Mouse (Mus musculus) heart, postnatal 0 days (tissue): ENCODE measurements around the gene Sgta. TPM values are rescaled to one million over a fixed set of nuclear protein-coding genes. Genes with fewer than 3 reads are reported as not detected.
"Not testable (repeated sequence)": the region's sequence is repeated elsewhere in the genome, so short reads cannot be mapped to it uniquely, and the experiment has no call there.

Experiments
- ATAC-seq: fragments of 200-750 bp; cut with Nextera tagmentation; 2 replicates; pipeline ENCODE4 v1.8.0; 2017; ENCODE audit warnings: low read depth, moderate number of reproducible peaks, moderate library complexity; ENCODE audit not compliant: insufficient read depth
- DNase-seq: peaks from one replicate; pipeline ENCODE4 v3.0.0-alpha.2; 2016; ENCODE audit warnings: low spot score
- H3K27ac ChIP-seq: fragments of 300-500 bp; sonication (generic); 2 replicates; pipeline ENCODE4 v1.5.1; 2014; ENCODE audit warnings: low read depth, mild to moderate bottlenecking
- H3K27me3 ChIP-seq: fragments of 300-500 bp; sonication (generic); 2 replicates; pipeline ENCODE4 v1.6.1; 2014; ENCODE audit warnings: low read length, mixed read lengths; ENCODE audit not compliant: control insufficient read depth, insufficient read depth
- H3K36me3 ChIP-seq: fragments of 300-500 bp; sonication (generic); replicated peaks from 2 replicates; pipeline ENCODE4 v1.6.1; 2014; ENCODE audit warnings: low read length, mixed read lengths; ENCODE audit not compliant: control insufficient read depth, insufficient read depth
- H3K4me1 ChIP-seq: fragments of 300-500 bp; sonication (generic); 2 replicates; pipeline ENCODE4 v1.6.1; 2014; ENCODE audit warnings: antibody characterized with exemption; ENCODE audit not compliant: control insufficient read depth, insufficient read depth
- H3K4me2 ChIP-seq: fragments of 300-500 bp; sonication (generic); 2 replicates; pipeline ENCODE4 v1.6.1; 2014; ENCODE audit warnings: low read depth, mild to moderate bottlenecking, low read length, moderate library complexity
- H3K4me3 ChIP-seq: fragments of 300-500 bp; sonication (generic); 2 replicates; pipeline ENCODE4 v1.5.1; 2014; ENCODE audit warnings: low read depth, low read length
- H3K9ac ChIP-seq: fragments of 300-500 bp; sonication (generic); replicated peaks from 2 replicates; pipeline ENCODE4 v1.6.1; 2014; ENCODE audit warnings: low read depth, low read length, mixed read lengths
- H3K9me3 ChIP-seq: fragments of 300-500 bp; sonication (generic); replicated peaks from 2 replicates; pipeline ENCODE4 v1.6.1; 2016; ENCODE audit warnings: low read length; ENCODE audit not compliant: control insufficient read depth
- CTCF ChIP-seq: IDR thresholded peaks from 2 replicates; pipeline ENCODE4 v1.5.1; 2016; ENCODE audit warnings: antibody characterized with exemption, control low read depth, low read depth
- EP300 ChIP-seq: IDR thresholded peaks from 2 replicates; pipeline ENCODE4 v1.6.1; 2016; ENCODE audit warnings: antibody characterized with exemption, low read depth
- WGBS: fragments of 180-500 bp; shearing (Covaris S2); extraction: QIAGEN DNeasy Blood & Tissue Kit; methylation state at CpG from one replicate; pipeline ENCODE4 v1.1.7; 2014; 5-methylcytosine and 5-hydroxymethylcytosine counted together
- polyA plus RNA-seq: library from polyadenylated mRNA; unstranded; fragments of >200 nt; fragmentation: Nextera tagmentation; extraction: Ambion mirVana; gene quantifications from 2 replicates; pipeline ENCODE4 v1.2.1, GENCODE M21; 2015
- total RNA-seq: library from RNA; depleted of rRNA; stranded (reverse); fragments of >200 nt; gene quantifications from 2 replicates; pipeline ENCODE4 v1.2.3, GENCODE M21; 2014; ENCODE audit warnings: low replicate concordance

Gene Sgta
- total and polyA plus RNA-seq, 2 experiments from 2014 or later: 98.1 to 134 TPM

- Histone ChIP-seq H3K4me2 (peak within 1 kb of the TSS; percentile 79), H3K9ac (peak within 1 kb of the TSS; percentile 22), H3K36me3 (0 out of 2 replicates have a peak, but pooled peaks cover 6% of the 10 kb centered on the region), H3K27ac (no peak within 1 kb of the TSS), H3K27me3 (no peaks in the 10 kb centered on the region), H3K9me3 (no peaks in the 10 kb centered on the region), H3K4me3 (peak within 1 kb of the TSS; percentile 56), H3K4me1 (no peaks in the 10 kb centered on the region)
- under 1% methylated on average over 35 of the region's 35 CpGs for WGBS
- ATAC-seq (peak; percentile 97), DNase-seq (peak; percentile 98)
- no peak for TF ChIP-seq CTCF
Measured at GRCm38 (mm10) chr10:81069836-81070235, 9.9 kb upstream of the Sgta start, which contains the start of gene Thop1. Gene Thop1 (plus strand): TSS chr10:81070035.

- no peak for ATAC-seq
- Histone ChIP-seq H3K4me3 (no peak overlapping the region), H3K27me3 (no peaks in the 10 kb centered on the region), H3K9me3 (no peaks in the 10 kb centered on the region), H3K4me2 (no peak overlapping the region), H3K36me3 (0 out of 2 replicates have a peak, but pooled peaks cover 6% of the 10 kb centered on the region), H3K9ac (no peak overlapping the region), H3K4me1 (no peaks in the 10 kb centered on the region), H3K27ac (no peak overlapping the region)
- no peak for DNase-seq
- WGBS: 54% methylated on average over 5 of the region's 5 CpGs
- TF ChIP-seq EP300: no peak
- no peak for TF ChIP-seq CTCF
Measured at GRCm38 (mm10) chr10:81068706-81069105, 8.7 kb upstream of the Sgta start.

- H3K9me3 ChIP-seq, H3K4me3 ChIP-seq, ATAC-seq, H3K36me3 ChIP-seq, H3K9ac ChIP-seq, H3K4me2 ChIP-seq, H3K27me3 ChIP-seq, H3K27ac ChIP-seq, DNase-seq, H3K4me1 ChIP-seq: not testable (repeated sequence)
- WGBS: 80% methylated on average over 8 of the region's 8 CpGs
Measured at GRCm38 (mm10) chr10:81064519-81064918, 4.5 kb upstream of the Sgta start.

GRCm38 (mm10) chr10:81062710-81063109, 2.7 kb upstream of the Sgta start:
- 57% methylated on average over 4 of the region's 4 CpGs for WGBS

GRCm38 (mm10) chr10:81058896-81059295, 1.1 kb downstream of the Sgta start:
- WGBS: 77% methylated on average over 6 of the region's 6 CpGs
- no peak for DNase-seq
- peaks cover 16% of the 10 kb centered on the region for H3K4me1 ChIP-seq
- H3K27ac ChIP-seq: no peak overlapping the region
- no peaks in the 10 kb centered on the region for H3K27me3 ChIP-seq
- ATAC-seq: no peak
- no peak overlapping the region; the same call in 1 of the 2 replicates for H3K9ac ChIP-seq
- no peaks in the 10 kb centered on the region for H3K9me3 ChIP-seq
- TF ChIP-seq EP300 (no peak), CTCF (no peak)
- peak overlapping the region; percentile 76; the same call in 1 of the 2 replicates for H3K4me3 ChIP-seq
- H3K4me2 ChIP-seq: no peak overlapping the region
- no peaks in the 10 kb centered on the region for H3K36me3 ChIP-seq

More at GRCm38 (mm10) chr10:81062710-81063109, 2.7 kb upstream of the Sgta start:
- no peak overlapping the region for H3K4me3 ChIP-seq
- DNase-seq (no peak), ATAC-seq (no peak)
- no peak overlapping the region for H3K4me2 ChIP-seq
- H3K27ac ChIP-seq: no peak overlapping the region
- TF ChIP-seq EP300: no peak
- TF ChIP-seq CTCF: no peak
- no peak overlapping the region for H3K9ac ChIP-seq
- H3K36me3 ChIP-seq: no peaks in the 10 kb centered on the region
- no peaks in the 10 kb centered on the region for H3K9me3 ChIP-seq
- H3K27me3 ChIP-seq: no peaks in the 10 kb centered on the region
- peaks cover 9% of the 10 kb centered on the region; the same call in 1 of the 2 replicates for H3K4me1 ChIP-seq

- 85% methylated on average over 23 of the region's 23 CpGs for WGBS
- no peaks in the 10 kb centered on the region for H3K27me3 ChIP-seq
- H3K27ac ChIP-seq: no peak overlapping the region
- H3K36me3 ChIP-seq: no peaks in the 10 kb centered on the region
- H3K4me3 ChIP-seq: no peak overlapping the region
- H3K9me3 ChIP-seq: no peaks in the 10 kb centered on the region
- DNase-seq: no peak
- TF ChIP-seq EP300 (no peak), CTCF (no peak)
- no peak overlapping the region for H3K9ac ChIP-seq
- peaks cover 16% of the 10 kb centered on the region for H3K4me1 ChIP-seq
- no peak overlapping the region for H3K4me2 ChIP-seq
- ATAC-seq: no peak
Measured at GRCm38 (mm10) chr10:81057406-81058130, 2.4 kb downstream of the Sgta start.

GRCm38 (mm10) chr10:81055802-81056340, 4.1 kb downstream of the Sgta start:
- H3K4me2 ChIP-seq, ATAC-seq, H3K27ac ChIP-seq, H3K9ac ChIP-seq, H3K4me3 ChIP-seq, H3K9me3 ChIP-seq, DNase-seq, H3K27me3 ChIP-seq: not testable (repeated sequence)
- WGBS: 72% methylated on average over 11 of the region's 11 CpGs
- H3K36me3 ChIP-seq: peaks cover 13% of the 10 kb centered on the region
- H3K4me1 ChIP-seq: peaks cover 16% of the 10 kb centered on the region
